Mouse (Mus musculus) CH12.LX (cell line): ENCODE results near the gene Ick. TPM values are rescaled to one million over a fixed set of nuclear protein-coding genes. Genes with fewer than 3 reads are reported as not detected.

Source experiments
- DNase-seq: peaks from one replicate; pipeline ENCODE4 v3.0.0-alpha.2; 2013; ENCODE audit errors: extremely low read depth
- H3K27ac ChIP-seq: 2 replicates; pipeline ENCODE4 v1.5.1; 2012; ENCODE audit warnings: low read depth, mild to moderate bottlenecking, control low read depth, moderate library complexity; ENCODE audit not compliant: insufficient read depth
- H3K27me3 ChIP-seq: replicated peaks from 2 replicates; pipeline ENCODE3; 2012; ENCODE audit warnings: inconsistent platforms
- H3K36me3 ChIP-seq, 2 experiments: replicated peaks in 1 of 2; 2 replicates each; pipeline versions ENCODE3 to v1.6.1; 2012; ENCODE audit warnings: inconsistent platforms in 1 of 2, low read length in 1 of 2, mild to moderate bottlenecking in 1 of 2, mixed read lengths in 1 of 2, moderate library complexity in 1 of 2; ENCODE audit not compliant: control insufficient read depth in 1 of 2, insufficient read depth in 1 of 2
- H3K4me1 ChIP-seq, 2 experiments: 2 replicates each; pipeline ENCODE4 v1.6.1; 2012; ENCODE audit warnings: inconsistent platforms in 1 of 2, moderate library complexity in 1 of 2; ENCODE audit not compliant: insufficient read depth in 2 of 2, control insufficient read depth in 1 of 2
- H3K4me2 ChIP-seq: 2 replicates; pipeline ENCODE4 v1.6.1; 2012; ENCODE audit warnings: low read depth, mild to moderate bottlenecking, control low read depth; ENCODE audit not compliant: poor library complexity, insufficient read depth, severe bottlenecking
- H3K4me3 ChIP-seq, 3 experiments: fragments of 150-350 bp in 1 of 3; sonication (generic) in 1 of 3; replicated peaks in 1 of 3; 2 replicates each; pipeline versions ENCODE3 to v1.5.1; 2011 to 2012; ENCODE audit warnings: low read depth in 2 of 3, low read length in 2 of 3, mild to moderate bottlenecking in 2 of 3, moderate library complexity in 2 of 3, control low read depth in 1 of 3, improper control_type of control experiment in 1 of 3, inconsistent platforms in 1 of 3, mixed read lengths in 1 of 3; ENCODE audit not compliant: poor library complexity in 1 of 3
- H3K79me2 ChIP-seq: replicated peaks from 2 replicates; pipeline ENCODE4 v1.6.1; 2012; ENCODE audit warnings: mild to moderate bottlenecking, moderate library complexity; ENCODE audit not compliant: control insufficient read depth, poor library complexity, insufficient read depth, severe bottlenecking; ENCODE audit errors: extremely low read depth
- H3K9ac ChIP-seq: 2 replicates; pipeline ENCODE4 v1.6.1; 2012; ENCODE audit warnings: low read depth, mild to moderate bottlenecking, control low read depth, moderate library complexity; ENCODE audit not compliant: insufficient read depth
- H3K9me3 ChIP-seq: replicated peaks from 2 replicates; pipeline ENCODE3; 2012; ENCODE audit warnings: low read length, inconsistent platforms, mixed read lengths
- BHLHE40 ChIP-seq: IDR thresholded peaks from 2 replicates; pipeline ENCODE4 v1.6.1; 2011; ENCODE audit warnings: mild to moderate bottlenecking, low read depth, low read length, improper control_type of control experiment
- E2F4 ChIP-seq: IDR thresholded peaks from 2 replicates; pipeline ENCODE4 v1.6.1; 2011; ENCODE audit warnings: low read depth, low read length, improper control_type of control experiment; ENCODE audit not compliant: insufficient replicate concordance
- ETS1 ChIP-seq: conservative IDR thresholded peaks from 2 replicates; pipeline ENCODE4 v1.6.1; 2012; ENCODE audit warnings: low read depth, mild to moderate bottlenecking, inconsistent platforms, low read length, improper control_type of control experiment, moderate library complexity
- HCFC1 ChIP-seq: IDR thresholded peaks from 2 replicates; pipeline ENCODE4 v1.6.1; 2012; ENCODE audit warnings: low read depth, mild to moderate bottlenecking, inconsistent platforms, low read length, improper control_type of control experiment
- KAT2A ChIP-seq: IDR thresholded peaks from 2 replicates; pipeline ENCODE4 v1.6.1; 2012; ENCODE audit warnings: low read length, improper control_type of control experiment, inconsistent platforms; ENCODE audit not compliant: insufficient replicate concordance
- MAZ ChIP-seq: IDR thresholded peaks from 2 replicates; pipeline ENCODE4 v1.6.1; 2012; ENCODE audit warnings: low read depth, mild to moderate bottlenecking, inconsistent platforms, low read length, improper control_type of control experiment, moderate library complexity
- NELFE ChIP-seq: IDR thresholded peaks from 2 replicates; pipeline ENCODE4 v1.6.1; 2011; ENCODE audit warnings: low read depth, low read length, improper control_type of control experiment
- POLR2A ChIP-seq: IDR thresholded peaks from 2 replicates; pipeline ENCODE4 v1.6.1; 2011; ENCODE audit warnings: low read depth, mild to moderate bottlenecking, improper control_type of control experiment, low read length
- POLR2AphosphoS2 ChIP-seq: IDR thresholded peaks from 2 replicates; pipeline ENCODE4 v1.6.1; 2011; ENCODE audit warnings: low read depth, low read length, improper control_type of control experiment
- RCOR1 ChIP-seq: conservative IDR thresholded peaks from 2 replicates; pipeline ENCODE4 v1.6.1; 2012; ENCODE audit warnings: low read depth, mild to moderate bottlenecking, inconsistent platforms, low read length, improper control_type of control experiment
- TCF12 ChIP-seq: IDR thresholded peaks from 2 replicates; pipeline ENCODE4 v1.6.1; 2014; ENCODE audit warnings: low read depth, mild to moderate bottlenecking, inconsistent platforms, low read length, improper control_type of control experiment
- UBTF ChIP-seq: IDR thresholded peaks from 2 replicates; pipeline ENCODE4 v1.6.1; 2012; ENCODE audit warnings: low read depth, mild to moderate bottlenecking, inconsistent platforms, low read length, improper control_type of control experiment, moderate library complexity
- USF1 ChIP-seq: IDR thresholded peaks from 2 replicates; pipeline ENCODE4 v1.6.1; 2014; ENCODE audit warnings: low read depth, mild to moderate bottlenecking, inconsistent platforms, low read length, improper control_type of control experiment
- USF2 ChIP-seq: conservative IDR thresholded peaks from 2 replicates; pipeline ENCODE4 v1.6.1; 2011; ENCODE audit warnings: low read depth, low read length, improper control_type of control experiment
- ZC3H11A ChIP-seq: IDR thresholded peaks from 2 replicates; pipeline ENCODE4 v1.6.1; 2012; ENCODE audit warnings: low read depth, mild to moderate bottlenecking, inconsistent platforms, low read length, improper control_type of control experiment
- ZKSCAN1 ChIP-seq: IDR thresholded peaks from 2 replicates; pipeline ENCODE4 v1.6.1; 2012; ENCODE audit warnings: low read depth, inconsistent platforms, low read length, improper control_type of control experiment, borderline replicate concordance
- ZMIZ1 ChIP-seq: IDR thresholded peaks from 2 replicates; pipeline ENCODE4 v1.6.1; 2012; ENCODE audit warnings: low read depth, mild to moderate bottlenecking, inconsistent platforms, low read length, improper control_type of control experiment
- dilution Hi-C: fragments of 300-500 bp; cut with MboI; formaldehyde crosslinking; loops from 2 replicates; pipeline ENCODE4 v1.14.3; 2020; ENCODE audit warnings: low sequenced_read_pairs; ENCODE audit not compliant: extremely low pct_unique_long_range_greater_than_20kb, extremely low pct_ligation_motif_present
- in situ Hi-C: fragments of 300-500 bp; cut with MboI; formaldehyde crosslinking; loops from 3 replicates; pipeline ENCODE4 v1.14.3; 2019; ENCODE audit warnings: low sequenced_read_pairs, low pct_ligation_motif_present, low pct_unique_long_range_greater_than_20kb, mixed read lengths
- polyA plus RNA-seq: library from polyadenylated mRNA; unstranded; fragments of >175 nt; gene quantifications from 2 replicates; pipeline ENCODE4 v1.2.1, GENCODE M21; 2012; ENCODE audit warnings: low read depth; ENCODE audit not compliant: insufficient read length
- total RNA-seq, 2 experiments: library from RNA; depleted of rRNA; stranded (reverse); fragments of 300-350 nt in 1 of 2; fragments of >200 nt in 1 of 2; gene quantifications; 2 replicates each; pipeline ENCODE4 v1.2.3; 2012 to 2014

Gene Ick
- total and polyA plus RNA-seq, 3 experiments = 4.5 to 7.1 (median 4.8) TPM

DNA sequence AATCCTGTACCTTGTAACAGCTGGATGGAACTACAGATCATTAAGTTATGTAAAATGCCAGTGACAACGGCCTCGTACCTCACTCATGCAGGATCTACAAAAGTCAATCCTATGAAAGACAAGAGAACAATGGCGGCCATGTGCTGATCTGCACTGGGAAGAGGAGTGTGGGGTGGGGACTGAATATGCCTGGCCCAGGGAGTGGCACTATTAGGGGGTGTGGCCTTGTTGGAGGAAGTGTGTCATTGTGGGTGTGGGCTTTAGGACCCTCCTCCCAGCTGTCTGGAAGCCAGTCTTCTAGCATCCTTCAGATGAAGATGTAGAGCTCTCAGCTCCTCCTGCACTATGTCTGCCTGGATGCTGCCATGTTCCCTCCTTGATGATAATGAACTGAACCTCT is 18.4 kb upstream of the Ick start:
- Histone ChIP-seq H3K4me3 (no peak overlapping the region), H3K27me3 (no peaks in the 10 kb centered on the region), H3K79me2 (no peaks in the 10 kb centered on the region)
- dilution Hi-C loops = no loop called here
- TF ChIP-seq NELFE (no peak), MAZ (no peak), USF2 (no peak), ZMIZ1 (no peak), KAT2A (no peak), BHLHE40 (no peak), USF1 (no peak), POLR2AphosphoS2 (no peak), HCFC1 (no peak), ETS1 (no peak), RCOR1 (no peak), ZC3H11A (no peak), TCF12 (no peak), ZKSCAN1 (no peak), E2F4 (no peak), UBTF (no peak)
- TF ChIP-seq, all 38 proteins: peak for 0
- H3K27ac ChIP-seq = no peak overlapping the region
- in situ Hi-C loops = no loop called here
- H3K4me1 ChIP-seq = peaks cover 0 to 17% of the 10 kb centered on the region in 2 experiments; a peak in 2 of 4 replicates
- H3K4me2 ChIP-seq = no peak overlapping the region
- no peak overlapping the region for H3K9ac ChIP-seq
- no peaks in the 10 kb centered on the region for H3K9me3 ChIP-seq
- DNase-seq = no peak
- H3K36me3 ChIP-seq = peaks cover 24 to 68% of the 10 kb centered on the region in 2 experiments

DNA sequence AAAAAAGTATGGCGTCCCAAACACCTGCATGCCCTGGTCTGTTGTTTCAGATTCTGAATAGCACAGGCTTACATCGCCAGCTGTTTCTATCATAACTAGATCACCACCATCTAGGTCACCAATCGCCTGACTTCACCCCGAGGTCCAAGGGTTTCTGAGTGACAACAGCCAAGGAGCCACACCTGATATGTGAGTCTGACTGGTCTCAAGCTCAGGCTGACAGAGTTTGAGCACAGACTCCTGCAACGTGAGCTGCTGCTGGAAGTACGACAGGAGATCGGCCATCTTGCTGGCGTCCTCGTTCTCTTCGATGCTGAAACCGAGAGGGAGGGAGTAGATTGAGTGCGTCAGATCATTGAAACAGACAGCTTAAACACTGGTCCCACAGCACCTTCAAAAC is 13.3 kb upstream of the Ick start:
- Histone ChIP-seq H3K9me3 (peaks cover 11% of the 10 kb centered on the region), H3K27me3 (no peaks in the 10 kb centered on the region), H3K36me3 (peaks cover 37 to 73% of the 10 kb centered on the region in 2 experiments), H3K27ac (no peak overlapping the region), H3K4me1 (peaks cover 0 to 4% of the 10 kb centered on the region in 2 experiments; a peak in 2 of 4 replicates), H3K4me2 (no peak overlapping the region), H3K9ac (no peak overlapping the region), H3K79me2 (no peaks in the 10 kb centered on the region), H3K4me3 (no peak overlapping the region)
- no peak for DNase-seq
- in situ Hi-C loops (no loop called here), dilution Hi-C loops (no loop called here)
- TF ChIP-seq POLR2A = no peak
